Mouse (Mus musculus) G1E (cell line): ENCODE measurements around the gene Akap13. TPM values are rescaled to one million over a fixed set of nuclear protein-coding genes. Genes with fewer than 3 reads are reported as not detected.

Experiments
- ATAC-seq: 2 replicates; pipeline ENCODE4 v1.8.0; 2016; ENCODE audit warnings: mild to moderate bottlenecking; ENCODE audit not compliant: insufficient number of reproducible peaks, poor library complexity, low FRiP score, severe bottlenecking; ENCODE audit errors: extremely low read depth
- DNase-seq: peaks from one replicate; pipeline ENCODE4 v3.0.0; 2012; ENCODE audit warnings: low spot score
- H3K27me3 ChIP-seq: 2 replicates; pipeline ENCODE4 v1.6.1; 2012; ENCODE audit warnings: mild to moderate bottlenecking, low read length, inconsistent platforms; ENCODE audit not compliant: insufficient read depth
- H3K36me3 ChIP-seq: replicated peaks from 2 replicates; pipeline ENCODE3; 2012; ENCODE audit warnings: mild to moderate bottlenecking, inconsistent platforms
- H3K4me1 ChIP-seq: 2 replicates; pipeline ENCODE4 v1.6.1; 2012; ENCODE audit warnings: low read depth, low read length, inconsistent platforms, mixed read lengths; ENCODE audit not compliant: insufficient read depth
- H3K4me3 ChIP-seq: 2 replicates; pipeline ENCODE4 v1.5.1; 2012; ENCODE audit warnings: low read depth, mild to moderate bottlenecking, inconsistent platforms, low read length, moderate library complexity, mixed read lengths
- H3K9me3 ChIP-seq: replicated peaks from 2 replicates; pipeline ENCODE4 v1.6.1; 2012; ENCODE audit warnings: inconsistent platforms
- CTCF ChIP-seq: IDR thresholded peaks from 2 replicates; pipeline ENCODE4 v1.5.1; 2012; ENCODE audit warnings: low read depth, low read length, inconsistent platforms, mixed read lengths
- GATA1 ChIP-seq: IDR thresholded peaks from 2 replicates; pipeline ENCODE4 v1.6.1; 2012; ENCODE audit warnings: borderline replicate concordance, low read length, inconsistent platforms, mixed read lengths
- GATA2 ChIP-seq: IDR thresholded peaks from 2 replicates; pipeline ENCODE4 v1.6.1; 2012; ENCODE audit warnings: low read depth, low read length, inconsistent platforms, borderline replicate concordance
- POLR2AphosphoS5 ChIP-seq: IDR thresholded peaks from 2 replicates; pipeline ENCODE4 v1.6.1; 2012; ENCODE audit warnings: low read depth, low read length, inconsistent platforms; ENCODE audit not compliant: insufficient replicate concordance
- TAL1 ChIP-seq: conservative IDR thresholded peaks from 2 replicates; pipeline ENCODE4 v1.6.1; 2012; ENCODE audit warnings: low read depth, low read length, inconsistent platforms, mixed read lengths
- polyA plus RNA-seq: library from polyadenylated mRNA; stranded (reverse); fragments of >175 nt; gene quantifications from 2 replicates; pipeline ENCODE4 v1.2.3, GENCODE M21; 2012
- total RNA-seq, 2 experiments: library from RNA; stranded (forward) in 1 of 2; stranded (reverse) in 1 of 2; fragments of 200-1000 nt in 1 of 2; fragments of >200 nt in 1 of 2; fragmentation: Nextera tagmentation in 1 of 2; gene quantifications; 2 replicates each; pipeline ENCODE4 v1.2.3; 2014 to 2017

Gene Akap13
- total and polyA plus RNA-seq, 3 experiments = 2.8 to 123 (median 47.0) TPM

GRCm38 (mm10) chr7:75582091-75582490 lies 126.8 kb downstream of the Akap13 start:
- H3K36me3 ChIP-seq = no peaks in the 10 kb centered on the region
- no peaks in the 10 kb centered on the region for H3K9me3 ChIP-seq
- DNase-seq (no peak), ATAC-seq (no peak)
- no peaks in the 10 kb centered on the region for H3K4me1 ChIP-seq
- no peak for TF ChIP-seq GATA2
- no peak for TF ChIP-seq GATA1
- no peak for TF ChIP-seq TAL1
- no peak for TF ChIP-seq CTCF
- TF ChIP-seq POLR2AphosphoS5 = no peak
- H3K4me3 ChIP-seq = no peak overlapping the region
- peaks cover 4% of the 10 kb centered on the region; the same call in 1 of the 2 replicates for H3K27me3 ChIP-seq

DNA sequence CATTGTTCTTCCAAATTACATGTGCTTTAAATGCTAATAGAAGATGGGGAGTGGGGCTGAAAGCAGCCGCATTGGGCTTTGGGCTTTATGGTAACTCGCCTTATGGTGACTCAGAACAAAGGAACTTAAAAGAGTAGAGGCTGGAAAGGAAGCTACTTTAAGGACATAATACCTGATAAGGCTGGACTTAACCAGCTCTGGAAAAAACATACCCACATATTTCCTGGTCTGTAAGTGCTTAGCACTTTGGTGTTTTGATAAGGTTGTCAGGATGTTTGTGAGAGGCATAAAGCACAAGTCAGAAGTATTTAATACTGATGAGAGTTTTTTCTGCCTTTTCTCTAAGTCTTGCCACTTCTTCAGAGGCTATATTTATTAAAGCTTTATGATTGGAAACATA lies 128.8 kb downstream of the Akap13 start:
- ATAC-seq (no peak), DNase-seq (no peak)
- H3K36me3 ChIP-seq = no peaks in the 10 kb centered on the region
- H3K4me1 ChIP-seq = no peaks in the 10 kb centered on the region
- H3K27me3 ChIP-seq = peaks cover 4% of the 10 kb centered on the region; the same call in 1 of the 2 replicates
- TF ChIP-seq POLR2AphosphoS5 (no peak), CTCF (no peak), GATA2 (no peak)
- no peak overlapping the region for H3K4me3 ChIP-seq
- H3K9me3 ChIP-seq = no peaks in the 10 kb centered on the region

GRCm38 (mm10) chr7:75585409-75585808 lies 130.1 kb downstream of the Akap13 start:
- peaks cover 4% of the 10 kb centered on the region; the same call in 1 of the 2 replicates for H3K27me3 ChIP-seq
- no peaks in the 10 kb centered on the region for H3K36me3 ChIP-seq
- ATAC-seq (no peak), DNase-seq (no peak)
- no peak for TF ChIP-seq GATA1
- no peak for TF ChIP-seq CTCF
- no peak for TF ChIP-seq GATA2
- no peak for TF ChIP-seq POLR2AphosphoS5
- TF ChIP-seq TAL1 = no peak
- no peaks in the 10 kb centered on the region for H3K4me1 ChIP-seq
- H3K4me3 ChIP-seq = no peak overlapping the region
- H3K9me3 ChIP-seq = no peaks in the 10 kb centered on the region

DNA sequence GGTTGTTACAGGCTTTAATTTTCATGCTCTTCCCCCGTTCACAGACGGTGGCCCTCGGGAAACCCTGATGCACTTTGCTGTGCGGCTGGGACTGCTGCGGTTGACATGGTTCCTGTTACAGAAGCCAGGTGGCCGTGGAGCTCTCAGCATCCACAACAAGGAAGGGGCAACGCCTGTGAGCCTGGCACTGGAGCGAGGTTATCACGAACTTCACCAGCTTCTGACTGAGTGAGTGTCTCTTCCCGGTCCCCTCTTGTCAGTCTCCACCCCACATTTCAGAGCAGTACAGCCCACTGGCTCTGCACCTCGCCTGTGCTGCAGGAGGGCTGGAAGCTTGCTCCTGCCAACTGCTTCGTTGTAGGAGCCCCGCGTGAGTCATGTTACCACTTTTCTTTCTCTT lies 130.8 kb downstream of the Akap13 start:
- no peaks in the 10 kb centered on the region for H3K4me1 ChIP-seq
- H3K9me3 ChIP-seq = no peaks in the 10 kb centered on the region
- H3K27me3 ChIP-seq = peaks cover 4% of the 10 kb centered on the region; the same call in 1 of the 2 replicates
- DNase-seq = no peak
- TF ChIP-seq POLR2AphosphoS5 (no peak), GATA2 (no peak), TAL1 (no peak), CTCF (no peak), GATA1 (no peak)
- H3K36me3 ChIP-seq = no peaks in the 10 kb centered on the region
- no peak overlapping the region for H3K4me3 ChIP-seq
- no peak for ATAC-seq

GRCm38 (mm10) chr7:75587727-75588126 lies 132.4 kb downstream of the Akap13 start:
- peaks cover 2% of the 10 kb centered on the region for H3K4me1 ChIP-seq
- peaks cover 4% of the 10 kb centered on the region; the same call in 1 of the 2 replicates for H3K27me3 ChIP-seq
- DNase-seq = no peak
- TF ChIP-seq TAL1 (no peak), POLR2AphosphoS5 (no peak), GATA1 (no peak), GATA2 (no peak)
- no peaks in the 10 kb centered on the region for H3K36me3 ChIP-seq
- no peak overlapping the region for H3K4me3 ChIP-seq
- no peak for ATAC-seq
- H3K9me3 ChIP-seq = no peaks in the 10 kb centered on the region

GRCm38 (mm10) chr7:75589304-75589973 lies 134.1 kb downstream of the Akap13 start:
- DNase-seq (no peak), ATAC-seq (no peak)
- Histone ChIP-seq H3K9me3 (no peaks in the 10 kb centered on the region), H3K27me3 (peaks cover 4% of the 10 kb centered on the region; the same call in 1 of the 2 replicates), H3K4me3 (no peak overlapping the region), H3K4me1 (peaks cover 2% of the 10 kb centered on the region), H3K36me3 (no peaks in the 10 kb centered on the region)
- TF ChIP-seq CTCF = no peak

- DNase-seq (no peak), ATAC-seq (no peak)
- H3K9me3 ChIP-seq = no peaks in the 10 kb centered on the region
- peaks cover 7% of the 10 kb centered on the region for H3K4me1 ChIP-seq
- TF ChIP-seq POLR2AphosphoS5 (no peak), TAL1 (no peak), CTCF (no peak), GATA1 (no peak), GATA2 (no peak)
- no peak overlapping the region for H3K4me3 ChIP-seq
- no peaks in the 10 kb centered on the region for H3K27me3 ChIP-seq
- no peaks in the 10 kb centered on the region for H3K36me3 ChIP-seq
These were observed 136.6 kb downstream of the Akap13 start for GRCm38 (mm10) chr7:75591961-75592360.
